Mouse (Mus musculus): Measurements from ENCODE around the gene Ndufa3. TPM values are rescaled to one million over a fixed set of nuclear protein-coding genes. Genes with fewer than 3 reads are reported as not detected.
A peak's percentile ranks its signal among the peaks of the same experiment; 100 is the strongest.

Gene Ndufa3
- polyA plus RNA-seq, 1 experiment = 87.7 TPM

DNA sequence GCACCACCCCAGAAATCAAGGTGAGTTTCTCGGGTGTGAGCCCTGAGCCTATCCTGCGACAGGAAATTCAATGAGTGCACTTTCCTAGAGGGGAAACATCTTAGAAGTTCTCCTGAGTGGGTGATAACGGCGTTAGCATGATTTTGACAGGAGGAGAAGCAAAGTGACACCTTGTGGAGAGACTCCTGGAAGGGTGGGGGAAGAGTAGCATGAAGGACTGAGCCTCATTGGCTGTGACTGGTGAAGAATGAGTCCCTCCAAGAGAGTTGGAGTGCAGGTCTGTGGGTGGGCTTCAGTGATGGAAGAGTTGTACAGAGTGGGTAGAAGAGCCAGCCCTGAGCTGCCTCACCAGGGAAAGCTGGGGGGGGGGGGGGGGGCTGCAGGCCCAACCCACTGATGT is 39.8 kb downstream of the Ndufa3 start:
- no peaks in the 10 kb centered on the region for H3K27me3 ChIP-seq (replicated peaks)
- peaks cover 100% of the 10 kb centered on the region for H3K36me3 ChIP-seq (replicated peaks; ENCODE audit: low read length)
- no peaks in the 10 kb centered on the region for H3K9me3 ChIP-seq
- TF ChIP-seq GATA1 (IDR thresholded peaks at IDR 0.05; ENCODE audit: borderline replicate concordance, low read length) = no peak
- TF ChIP-seq FLI1 (IDR thresholded peaks at IDR 0.05; ENCODE audit: low read length) = no peak
- peaks cover 41% of the 10 kb centered on the region for H3K4me1 ChIP-seq
- no peak overlapping the region for H3K4me3 ChIP-seq (replicated peaks)

DNA sequence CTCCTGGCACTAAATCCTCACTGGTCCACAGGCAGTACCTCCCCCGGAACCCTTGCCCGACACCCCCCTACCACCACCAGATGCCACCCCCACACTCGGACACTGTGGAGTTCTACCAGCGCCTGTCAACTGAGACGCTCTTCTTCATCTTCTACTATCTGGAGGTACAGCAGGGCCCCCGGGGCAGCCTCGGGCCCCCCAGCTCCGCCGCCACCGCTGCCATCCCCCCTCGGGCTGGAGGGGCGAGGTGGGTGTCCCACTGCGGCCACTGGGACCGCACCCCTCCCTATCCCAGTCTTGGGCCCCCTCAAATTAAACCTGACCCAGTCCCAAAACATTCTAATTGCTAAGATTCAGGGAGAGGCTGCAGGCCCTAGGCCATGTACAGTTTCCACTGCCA is 41.4 kb downstream of the Ndufa3 start:
- Histone ChIP-seq H3K4me3 (replicated peaks) (no peak overlapping the region), H3K4me1 (peaks cover 41% of the 10 kb centered on the region), H3K9me3 (no peaks in the 10 kb centered on the region), H3K36me3 (replicated peaks; ENCODE audit: low read length) (peaks cover 100% of the 10 kb centered on the region), H3K27me3 (replicated peaks) (no peaks in the 10 kb centered on the region)
- no peak for TF ChIP-seq GATA1 (IDR thresholded peaks at IDR 0.05; ENCODE audit: borderline replicate concordance, low read length)
- TF ChIP-seq FLI1 (IDR thresholded peaks at IDR 0.05; ENCODE audit: low read length) = no peak

DNA sequence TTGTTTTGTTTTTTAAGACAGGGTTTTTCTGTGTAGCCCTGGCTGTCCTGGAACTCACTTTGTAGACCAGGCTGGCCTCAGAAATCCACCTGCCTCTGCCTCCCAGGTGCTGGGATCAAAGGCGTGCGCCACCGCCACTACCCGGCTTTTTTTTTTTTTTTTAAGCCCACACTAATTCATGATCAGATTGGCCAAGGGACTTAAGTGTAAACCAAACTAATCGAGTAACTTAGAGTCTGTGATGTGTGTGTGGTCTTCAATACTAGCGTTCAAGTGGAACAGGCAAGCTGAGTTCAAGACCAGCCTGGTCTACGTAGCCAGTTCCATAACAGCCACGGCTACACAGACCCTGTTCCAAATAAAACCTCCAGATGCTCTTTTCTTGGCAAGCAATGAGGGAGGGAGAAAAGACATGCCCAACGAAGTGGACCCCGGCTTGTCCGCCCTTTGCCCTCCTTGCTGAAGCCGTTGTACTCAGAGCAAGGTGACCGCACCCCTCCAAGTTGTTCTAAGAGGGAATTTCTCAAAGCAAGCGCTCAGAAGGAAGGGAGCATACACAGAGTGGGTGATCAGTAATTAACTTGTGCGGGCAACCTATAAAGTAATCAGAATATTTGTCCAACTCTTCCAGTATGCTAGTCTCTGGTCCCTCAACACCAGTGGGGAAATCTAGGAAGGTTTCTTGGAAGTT is 47.5 kb downstream of the Ndufa3 start:
- H3K36me3 ChIP-seq (replicated peaks; ENCODE audit: low read length) = peaks cover 62% of the 10 kb centered on the region
- TF ChIP-seq GATA1 (IDR thresholded peaks at IDR 0.05; ENCODE audit: borderline replicate concordance, low read length) = no peak
- no peak for TF ChIP-seq FLI1 (IDR thresholded peaks at IDR 0.05; ENCODE audit: low read length)
- H3K9me3 ChIP-seq = no peaks in the 10 kb centered on the region
- no peaks in the 10 kb centered on the region for H3K27me3 ChIP-seq (replicated peaks)
- peak overlapping the region; percentile 96 for H3K4me3 ChIP-seq (replicated peaks)
- H3K4me1 ChIP-seq = peaks cover 65% of the 10 kb centered on the region

DNA sequence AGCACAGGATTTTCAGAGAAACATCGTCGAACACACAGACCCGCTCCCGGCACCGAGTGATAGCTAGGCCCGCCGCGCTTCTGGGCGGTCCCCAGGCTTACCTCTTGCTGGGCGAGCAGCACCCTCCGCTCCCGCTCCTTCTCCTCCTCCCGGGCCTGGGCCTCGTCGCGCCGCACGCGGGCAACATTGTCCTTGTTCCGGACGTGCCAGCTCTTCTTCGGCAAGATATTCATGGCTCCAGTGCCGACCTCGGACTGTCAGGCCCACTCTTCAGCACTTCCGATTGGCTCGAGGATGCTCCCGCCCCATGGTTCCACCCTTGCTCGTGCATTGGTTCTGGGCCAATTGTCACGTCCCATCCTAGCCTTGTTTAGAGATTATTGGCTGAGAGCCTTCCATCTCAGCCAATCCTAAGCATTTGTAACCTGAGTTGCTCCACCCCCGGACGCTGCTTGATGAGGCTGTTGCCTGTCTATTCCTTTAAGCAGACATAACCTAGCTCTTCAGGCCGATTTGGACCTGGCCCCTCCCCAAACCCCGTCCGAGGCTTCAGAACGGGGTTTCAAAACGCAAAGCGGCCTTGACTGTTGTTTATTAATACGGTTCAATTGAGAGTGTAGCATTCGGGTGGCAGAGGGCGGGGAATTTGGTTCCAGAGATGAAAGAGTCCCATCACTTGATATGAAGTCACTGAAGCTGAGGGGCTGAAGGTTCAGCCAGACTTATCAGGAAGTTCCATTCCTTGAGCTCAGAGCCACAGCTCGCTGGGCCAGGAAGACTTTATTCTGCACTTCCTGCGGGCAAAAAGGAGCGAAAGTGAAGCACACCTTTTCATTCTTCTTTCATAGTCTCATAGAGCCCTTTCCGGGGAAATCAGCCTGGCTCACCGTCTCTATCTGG is 48.3 kb downstream of the Ndufa3 start, which contains the start of gene Leng1:
TSS of gene Leng1 (minus strand) at position 626 of the 900 bp plus-strand sequence.
- H3K4me1 ChIP-seq = peaks cover 65% of the 10 kb centered on the region
- H3K4me3 ChIP-seq (replicated peaks) = peak within 1 kb of the TSS; percentile 96
- TF ChIP-seq FLI1 (IDR thresholded peaks at IDR 0.05; ENCODE audit: low read length) (peak; percentile 51; the same call in 1 of the 2 replicates), GATA1 (IDR thresholded peaks at IDR 0.05; ENCODE audit: borderline replicate concordance, low read length) (no peak)
- H3K27me3 ChIP-seq (replicated peaks) = no peaks in the 10 kb centered on the region
- H3K9me3 ChIP-seq = no peaks in the 10 kb centered on the region
- H3K36me3 ChIP-seq (replicated peaks; ENCODE audit: low read length) = peaks cover 62% of the 10 kb centered on the region

DNA sequence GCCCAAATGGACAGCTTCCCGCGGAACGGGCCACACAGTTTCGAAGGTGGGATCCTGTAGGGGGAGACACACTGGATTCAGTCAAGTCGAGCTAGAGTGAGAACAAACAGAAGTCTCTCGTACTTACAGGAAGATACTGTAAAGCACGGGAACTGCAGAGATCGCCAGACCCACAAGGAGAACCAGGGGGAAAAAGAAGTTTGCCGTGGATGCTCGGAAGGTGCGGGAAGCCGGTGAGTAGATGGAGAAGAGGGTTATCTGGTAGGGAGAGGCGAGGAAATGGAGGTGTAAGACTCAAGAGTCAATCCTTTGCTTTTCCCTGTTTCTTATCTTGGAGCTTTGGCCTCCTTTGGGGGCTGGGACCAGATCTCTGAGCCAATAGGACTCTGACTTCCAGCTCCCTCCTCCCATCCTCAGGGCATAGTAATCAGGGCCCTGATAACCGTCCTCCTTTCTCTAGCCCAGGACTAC is 49.8 kb downstream of the Ndufa3 start:
- H3K4me3 ChIP-seq (replicated peaks) = peak overlapping the region; percentile 83
- TF ChIP-seq FLI1 (IDR thresholded peaks at IDR 0.05; ENCODE audit: low read length) (no peak), GATA1 (IDR thresholded peaks at IDR 0.05; ENCODE audit: borderline replicate concordance, low read length) (no peak)
- no peaks in the 10 kb centered on the region for H3K9me3 ChIP-seq
- H3K36me3 ChIP-seq (replicated peaks; ENCODE audit: low read length) = peaks cover 60% of the 10 kb centered on the region
- H3K4me1 ChIP-seq = peaks cover 56% of the 10 kb centered on the region
- H3K27me3 ChIP-seq (replicated peaks) = no peaks in the 10 kb centered on the region

Other genes with a start within 250 kb of the Ndufa3 start
- gene Cacng8, start 226.7 kb upstream of the Ndufa3 start, polyA plus RNA-seq (2012; ENCODE audit: insufficient read depth, low replicate concordance) = not detected in 2 replicates
- gene Cacng6, start 193.2 kb upstream of the Ndufa3 start, polyA plus RNA-seq (2012; ENCODE audit: insufficient read depth, low replicate concordance) = not detected in 2 replicates
- gene Tarm1, start 114.7 kb upstream of the Ndufa3 start, polyA plus RNA-seq (2012; ENCODE audit: insufficient read depth, low replicate concordance) = not detected in 2 replicates
- 1.4 TPM in 1 of 2 replicates, not detected in the other for gene Oscar, start 1.2 kb upstream of the Ndufa3 start, polyA plus RNA-seq (2012; ENCODE audit: insufficient read depth, low replicate concordance)
- 31.4 and 57.9 TPM in 2 replicates for gene Tfpt, start 12.6 kb downstream of the Ndufa3 start, polyA plus RNA-seq (2012; ENCODE audit: insufficient read depth, low replicate concordance)
- 7.5 and 49.6 TPM in 2 replicates for gene Prpf31, start 12.6 kb downstream of the Ndufa3 start, polyA plus RNA-seq (2012; ENCODE audit: insufficient read depth, low replicate concordance)
- gene Cnot3, start 27.9 kb downstream of the Ndufa3 start, polyA plus RNA-seq (2012; ENCODE audit: insufficient read depth, low replicate concordance) = 518 and 624 TPM in 2 replicates
- 5.3 and 22.0 TPM in 2 replicates for gene Leng1, start 48.5 kb downstream of the Ndufa3 start, polyA plus RNA-seq (2012; ENCODE audit: insufficient read depth, low replicate concordance)
- gene Tmc4, start 60.2 kb downstream of the Ndufa3 start, polyA plus RNA-seq (2012; ENCODE audit: insufficient read depth, low replicate concordance) = 3.3 and 9.3 TPM in 2 replicates
- 60.0 and 93.4 TPM in 2 replicates for gene Tsen34, start 75.5 kb downstream of the Ndufa3 start, polyA plus RNA-seq (2012; ENCODE audit: insufficient read depth, low replicate concordance)
- 210 and 251 TPM in 2 replicates for gene Mboat7, start 76.2 kb downstream of the Ndufa3 start, polyA plus RNA-seq (2012; ENCODE audit: insufficient read depth, low replicate concordance)
- gene Rps9, start 86.6 kb downstream of the Ndufa3 start, polyA plus RNA-seq (2012; ENCODE audit: insufficient read depth, low replicate concordance) = 123 and 1,094 TPM in 2 replicates
- gene Pirb, start 103.0 kb downstream of the Ndufa3 start, polyA plus RNA-seq (2012; ENCODE audit: insufficient read depth, low replicate concordance) = 14.2 TPM in 1 of 2 replicates, not detected in the other
- not detected in 2 replicates for gene Gm15448, start 208.3 kb downstream of the Ndufa3 start, polyA plus RNA-seq (2012; ENCODE audit: insufficient read depth, low replicate concordance)
- gene Pira2, start 227.7 kb downstream of the Ndufa3 start, polyA plus RNA-seq (2012; ENCODE audit: insufficient read depth, low replicate concordance) = 0.23 TPM in 1 of 2 replicates, not detected in the other

Data from megakaryocyte, embryonic 14.5 days (primary cell).